Mouse (Mus musculus) lung, postnatal 0 days (tissue): ENCODE measurements at regions not wholly inside any gene's neighbourhood (a gene's known extent, or its start where the extent isn't known, plus 50 kb on each side); places are given as distances from the start of the nearest gene placed in this dataset.

Experiments used
- ATAC-seq: fragments of 200-750 bp; cut with Nextera tagmentation; 2 replicates; pipeline ENCODE4 v1.8.0; 2017; ENCODE audit warnings: moderate library complexity
- DNase-seq: peaks from one replicate; pipeline ENCODE4 v3.0.0-alpha.2; 2016; ENCODE audit warnings: low spot score
- H3K27ac ChIP-seq: fragments of 300-500 bp; sonication (generic); 2 replicates; pipeline ENCODE4 v1.5.1; 2014; ENCODE audit warnings: antibody characterized with exemption, mild to moderate bottlenecking, low read length, mixed read lengths
- H3K27me3 ChIP-seq: fragments of 300-500 bp; sonication (generic); replicated peaks from 2 replicates; pipeline ENCODE4 v1.6.1; 2014; ENCODE audit warnings: low read length, mixed read lengths; ENCODE audit not compliant: insufficient read depth
- H3K36me3 ChIP-seq: fragments of 300-500 bp; sonication (generic); 2 replicates; pipeline ENCODE4 v1.6.1; 2014; ENCODE audit warnings: low read length, mixed read lengths; ENCODE audit not compliant: insufficient read depth
- H3K4me1 ChIP-seq: fragments of 300-500 bp; sonication (generic); 2 replicates; pipeline ENCODE4 v1.6.1; 2014; ENCODE audit warnings: antibody characterized with exemption, low read depth, low read length, mixed read lengths; ENCODE audit not compliant: insufficient read depth
- H3K4me2 ChIP-seq: fragments of 300-500 bp; sonication (generic); replicated peaks from 2 replicates; pipeline ENCODE4 v1.6.1; 2014; ENCODE audit warnings: low read depth, mild to moderate bottlenecking, low read length, moderate library complexity, mixed read lengths
- H3K4me3 ChIP-seq: fragments of 300-500 bp; sonication (generic); 2 replicates; pipeline ENCODE4 v1.5.1; 2014; ENCODE audit warnings: low read depth, low read length
- H3K9ac ChIP-seq: fragments of 300-500 bp; sonication (generic); replicated peaks from 2 replicates; pipeline ENCODE4 v1.6.1; 2014; ENCODE audit warnings: low read depth, mild to moderate bottlenecking
- H3K9me3 ChIP-seq: fragments of 300-500 bp; sonication (generic); 2 replicates; pipeline ENCODE4 v1.6.1; 2016; ENCODE audit warnings: low read length, mixed read lengths
- CTCF ChIP-seq: IDR thresholded peaks from 2 replicates; pipeline ENCODE4 v1.5.1; 2016; ENCODE audit warnings: antibody characterized with exemption, mild to moderate bottlenecking
- EP300 ChIP-seq: IDR thresholded peaks from 2 replicates; pipeline ENCODE4 v1.6.1; 2016; ENCODE audit warnings: antibody characterized with exemption, mild to moderate bottlenecking, control low read depth
- WGBS: fragments of 180-500 bp; shearing (Covaris S2); extraction: QIAGEN DNeasy Blood & Tissue Kit; methylation state at CpG from one replicate; pipeline ENCODE4 v1.1.7; 2014; 5-methylcytosine and 5-hydroxymethylcytosine counted together

DNA sequence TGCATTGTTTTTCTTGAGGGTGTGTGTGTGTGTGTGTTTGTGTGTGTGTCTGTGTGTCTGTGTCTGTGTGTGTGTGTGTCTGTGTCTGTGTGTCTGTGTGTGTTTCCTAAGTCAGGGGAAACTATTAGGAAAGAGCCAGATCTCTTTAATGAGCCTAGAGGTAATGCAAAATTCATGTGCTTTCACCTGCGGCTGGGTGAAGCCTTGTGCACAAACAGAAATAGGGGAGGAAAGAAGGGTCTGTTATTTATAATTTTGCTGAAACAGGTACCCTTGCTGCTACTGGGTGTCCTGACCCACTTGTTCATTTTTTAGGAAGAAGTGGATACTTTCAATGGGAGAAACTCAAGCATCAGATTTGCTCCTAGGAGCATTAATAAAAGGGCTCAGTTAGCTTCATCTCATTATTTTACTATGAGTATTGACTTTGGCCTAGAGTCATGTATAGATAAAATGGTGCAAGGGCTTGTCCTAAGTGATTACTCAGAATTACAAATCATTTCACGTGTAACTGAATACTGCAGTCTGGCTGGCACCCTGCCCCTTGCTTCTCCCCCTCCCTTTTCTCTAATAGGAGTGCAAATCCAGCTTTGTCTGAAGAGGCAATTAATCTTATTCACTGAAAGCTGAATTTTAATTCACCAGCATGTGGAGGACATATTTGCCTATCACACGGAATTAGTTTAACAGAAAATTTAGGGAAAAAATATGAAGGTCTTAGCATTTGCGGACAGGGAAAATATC, 401.7 kb upstream of the Dph6 start:
- H3K4me2 ChIP-seq, result no peak overlapping the region
- no peak overlapping the region for H3K9ac ChIP-seq
- 62% methylated on average over 4 of the region's 4 CpGs for WGBS
- H3K4me3 ChIP-seq, result no peak overlapping the region
- no peak for DNase-seq
- no peak for TF ChIP-seq EP300
- no peaks in the 10 kb centered on the region for H3K27me3 ChIP-seq
- no peak for ATAC-seq
- no peak overlapping the region for H3K27ac ChIP-seq
- H3K9me3 ChIP-seq, result no peaks in the 10 kb centered on the region
- H3K4me1 ChIP-seq, result no peaks in the 10 kb centered on the region
- no peaks in the 10 kb centered on the region for H3K36me3 ChIP-seq

DNA sequence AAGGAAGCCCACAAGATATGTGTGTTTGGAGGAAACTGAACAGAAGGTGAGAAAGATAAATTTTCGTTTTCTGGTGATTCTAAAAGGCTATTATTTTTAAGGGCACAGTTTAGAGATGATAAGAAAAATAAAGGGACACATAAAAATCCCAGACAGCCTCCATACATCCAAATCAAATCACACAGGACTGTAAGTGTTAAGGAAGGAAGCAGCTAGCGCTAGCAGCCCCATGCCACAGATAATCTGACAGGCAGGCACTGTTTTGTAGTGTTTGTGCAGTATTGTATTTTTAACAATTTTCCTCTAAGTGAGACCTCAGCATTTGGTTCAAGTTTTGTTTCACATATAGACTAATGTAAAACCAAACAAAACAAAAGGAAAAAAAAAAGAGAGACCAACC, 402.4 kb upstream of the Dph6 start:
- no peaks in the 10 kb centered on the region for H3K27me3 ChIP-seq
- TF ChIP-seq EP300 (no peak), CTCF (no peak)
- H3K4me1 ChIP-seq, result no peaks in the 10 kb centered on the region
- H3K27ac ChIP-seq, result no peak overlapping the region
- no peaks in the 10 kb centered on the region for H3K36me3 ChIP-seq
- H3K4me3 ChIP-seq, result no peak overlapping the region
- WGBS, result 57% methylated on average over 2 of the region's 2 CpGs
- H3K9me3 ChIP-seq, result no peaks in the 10 kb centered on the region
- H3K4me2 ChIP-seq, result no peak overlapping the region
- H3K9ac ChIP-seq, result no peak overlapping the region
- DNase-seq (no peak), ATAC-seq (no peak)

DNA sequence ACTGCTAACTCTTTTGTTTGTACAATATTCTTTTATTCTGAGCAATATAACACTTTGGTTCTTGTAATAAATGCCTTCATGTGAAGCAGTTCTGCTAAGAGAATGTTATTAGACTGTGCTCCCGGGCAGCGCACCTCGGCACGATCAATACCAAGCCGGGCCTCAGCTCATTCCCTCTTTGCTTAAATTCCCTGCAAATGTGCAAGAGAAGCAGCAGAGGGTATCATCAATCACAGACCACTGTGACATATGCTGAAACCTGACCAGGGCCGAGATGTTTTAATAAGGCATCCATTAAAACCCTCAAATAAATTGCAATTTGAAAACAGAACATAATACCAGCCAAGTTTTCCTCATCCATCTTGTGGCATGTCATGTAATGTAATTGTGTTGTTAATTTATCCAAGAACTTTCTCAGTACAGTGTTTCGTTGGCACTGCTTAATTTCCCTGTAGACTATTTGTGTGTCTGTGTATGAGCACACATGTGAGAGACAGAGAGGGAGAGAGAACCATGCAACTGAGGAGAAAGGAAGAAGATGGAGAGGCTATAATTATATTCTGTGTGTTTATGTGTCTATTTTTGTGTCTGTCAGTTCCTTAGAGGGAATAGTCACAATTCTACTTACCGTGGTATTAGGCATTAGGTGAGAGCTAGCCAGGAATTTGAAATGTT, 412.9 kb upstream of the Dph6 start:
- Histone ChIP-seq H3K36me3 (no peaks in the 10 kb centered on the region), H3K9me3 (no peaks in the 10 kb centered on the region), H3K27me3 (no peaks in the 10 kb centered on the region), H3K4me1 (no peaks in the 10 kb centered on the region), H3K27ac (no peak overlapping the region), H3K4me3 (no peak overlapping the region), H3K4me2 (no peak overlapping the region), H3K9ac (no peak overlapping the region)
- TF ChIP-seq CTCF (no peak), EP300 (no peak)
- no peak for ATAC-seq
- DNase-seq, result no peak
- 28% methylated on average over 8 of the region's 8 CpGs for WGBS

DNA sequence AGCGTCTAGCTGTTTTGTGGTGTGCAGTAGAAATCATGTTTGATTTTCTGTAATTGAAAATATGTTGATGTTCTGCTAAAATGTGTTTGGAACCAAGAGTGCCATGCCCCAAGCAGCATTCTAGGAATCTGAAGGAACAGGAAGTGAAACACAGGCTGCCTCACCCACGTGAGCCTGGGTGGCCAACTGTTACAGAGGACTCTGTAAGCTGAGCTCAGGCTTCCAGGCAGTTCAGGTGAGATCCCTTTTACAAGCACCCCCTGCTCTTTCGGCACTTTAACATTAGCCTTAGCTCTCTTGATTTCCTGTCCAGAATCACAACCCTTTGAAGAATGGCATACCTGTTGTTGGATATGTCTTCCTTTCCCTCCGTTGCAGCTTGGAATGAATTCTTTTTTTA, 414.9 kb upstream of the Dph6 start:
- 55% methylated on average over 4 of the region's 4 CpGs for WGBS
- Histone ChIP-seq H3K4me3 (no peak overlapping the region), H3K9ac (no peak overlapping the region), H3K27me3 (no peaks in the 10 kb centered on the region), H3K36me3 (no peaks in the 10 kb centered on the region), H3K4me2 (no peak overlapping the region), H3K27ac (no peak overlapping the region), H3K9me3 (no peaks in the 10 kb centered on the region), H3K4me1 (no peaks in the 10 kb centered on the region)
- ATAC-seq (no peak), DNase-seq (no peak)
- TF ChIP-seq CTCF (no peak), EP300 (no peak)

DNA sequence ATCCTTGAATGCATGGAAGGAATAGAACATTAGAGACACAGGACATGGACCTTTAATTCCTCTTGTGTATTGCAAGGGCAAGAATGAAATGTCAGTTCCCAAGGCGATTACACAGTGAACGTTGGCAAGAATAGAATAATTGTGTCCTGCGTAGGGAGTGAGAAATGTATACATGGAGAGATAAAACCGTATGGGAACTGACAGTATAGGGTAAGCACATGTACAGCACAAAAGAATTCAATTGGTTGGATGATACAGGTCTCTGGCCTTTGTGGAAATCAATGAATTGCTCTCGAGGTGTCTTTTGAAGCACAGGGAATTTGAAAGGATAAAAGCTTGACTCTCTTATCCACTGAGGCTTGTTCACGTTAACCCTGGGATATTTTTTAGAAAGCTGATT, 415.4 kb upstream of the Dph6 start:
- no peak overlapping the region for H3K4me3 ChIP-seq
- H3K4me2 ChIP-seq, result no peak overlapping the region
- no peaks in the 10 kb centered on the region for H3K4me1 ChIP-seq
- no peak for TF ChIP-seq EP300
- TF ChIP-seq CTCF, result no peak
- DNase-seq (no peak), ATAC-seq (no peak)
- H3K27ac ChIP-seq, result no peak overlapping the region
- H3K9me3 ChIP-seq, result no peaks in the 10 kb centered on the region
- no peaks in the 10 kb centered on the region for H3K36me3 ChIP-seq
- 53% methylated on average over 6 of the region's 6 CpGs for WGBS
- H3K9ac ChIP-seq, result no peak overlapping the region
- no peaks in the 10 kb centered on the region for H3K27me3 ChIP-seq

DNA sequence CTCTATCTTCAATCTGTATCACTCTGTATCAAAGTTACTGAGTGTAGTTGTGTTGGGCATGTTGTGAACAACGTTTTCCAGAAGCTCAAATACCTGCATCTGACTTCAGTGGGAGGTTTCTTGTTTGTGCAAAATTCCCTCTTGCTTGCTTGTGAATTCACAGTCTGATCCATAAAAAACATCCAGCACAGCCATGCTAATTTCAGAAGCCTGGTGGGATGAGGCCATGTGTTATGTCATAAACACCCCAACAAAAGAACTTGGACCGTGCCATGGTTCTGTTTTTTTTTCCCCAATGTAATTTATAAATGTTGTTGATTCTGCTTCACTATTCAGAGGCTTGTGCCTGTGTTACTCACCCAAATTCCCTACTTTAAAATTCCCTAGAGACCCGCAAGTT, 415.9 kb upstream of the Dph6 start:
- Histone ChIP-seq H3K4me2 (no peak overlapping the region), H3K4me3 (no peak overlapping the region), H3K9me3 (no peaks in the 10 kb centered on the region), H3K4me1 (no peaks in the 10 kb centered on the region), H3K9ac (no peak overlapping the region), H3K36me3 (no peaks in the 10 kb centered on the region), H3K27ac (no peak overlapping the region), H3K27me3 (no peaks in the 10 kb centered on the region)
- DNase-seq, result no peak
- TF ChIP-seq EP300, result no peak
- no peak for TF ChIP-seq CTCF
- 68% methylated on average over 3 of the region's 3 CpGs for WGBS
- ATAC-seq, result no peak
